Comparison of ENCODE assay signal across 13 mouse cellular contexts in the genomic region with DNA sequence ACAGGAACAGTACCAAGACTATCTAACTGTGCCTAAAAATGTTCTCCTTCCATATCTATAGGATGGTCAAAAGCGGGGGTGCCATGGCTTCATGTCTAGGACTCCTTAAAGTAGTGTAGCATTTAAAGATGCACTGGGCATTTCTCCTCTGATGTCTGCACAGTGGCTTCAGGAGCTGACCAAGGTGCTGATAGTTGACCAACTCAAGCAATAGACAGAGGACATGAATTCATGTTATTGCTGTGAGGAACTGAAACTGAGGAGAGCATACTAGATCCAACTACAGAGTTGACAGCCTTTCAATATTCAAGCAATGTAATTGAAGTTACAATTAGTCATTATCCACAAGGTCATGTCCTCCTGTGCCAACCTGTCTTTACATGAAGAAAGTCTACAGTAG.
DNase-seq lines count a peak whose midpoint lies in the region; ATAC-seq lines count a peak whose summit lies in the region.
"Had no signal": no experiment of that assay in that cellular context is flagged by ENCODE, and none has a peak within 500 bp of the region (broad histone marks: within the 10 kb centered on the region; RNA-seq: fewer than 3 reads in every experiment).

No protein-coding gene starts in this region.

- no peak overlapping the region for H3K4me3 ChIP-seq in neural tube, embryonic 11.5 days (ENCODE audit: low read depth, low read length)
- no peak overlapping the region for H3K4me3 ChIP-seq in neural tube, embryonic 15.5 days (replicated peaks)
- no peak overlapping the region for H3K4me3 ChIP-seq in embryonic facial prominence, embryonic 10.5 days
- H3K4me3 ChIP-seq: erythroblast, embryonic 14.5 days; hindbrain, embryonic 12.5 days; megakaryocyte, embryonic 14.5 days had no signal

- H3K36me3 ChIP-seq in neural tube, embryonic 11.5 days (ENCODE audit: control insufficient read depth, insufficient read depth, low read length): no peaks in the 10 kb centered on the region
- H3K36me3 ChIP-seq in neural tube, embryonic 15.5 days: no peaks in the 10 kb centered on the region
- no peaks in the 10 kb centered on the region for H3K36me3 ChIP-seq in embryonic facial prominence, embryonic 10.5 days (replicated peaks)
- H3K36me3 ChIP-seq: hindbrain, embryonic 12.5 days had no signal

- intact Hi-C loops in heart, postnatal 10 days (cut with DNase I): no loop called here
- intact Hi-C loops in heart, postnatal 36 days (cut with DNase I): no loop called here

- no peaks in the 10 kb centered on the region for H3K4me1 ChIP-seq in neural tube, embryonic 11.5 days (ENCODE audit: control insufficient read depth, insufficient read depth, low read length)
- no peaks in the 10 kb centered on the region for H3K4me1 ChIP-seq in neural tube, embryonic 15.5 days
- no peaks in the 10 kb centered on the region for H3K4me1 ChIP-seq in embryonic facial prominence, embryonic 10.5 days
- H3K4me1 ChIP-seq: hindbrain, embryonic 12.5 days; megakaryocyte, embryonic 14.5 days had no signal

- no peak for ATAC-seq in neural tube, embryonic 11.5 days (ENCODE audit: insufficient read depth, low FRiP score, low TSS enrichment)
- no peak for ATAC-seq in neural tube, embryonic 15.5 days (ENCODE audit: low FRiP score)

- no peak overlapping the region for H3K9ac ChIP-seq in neural tube, embryonic 11.5 days (ENCODE audit: low read length)
- no peak overlapping the region for H3K9ac ChIP-seq in neural tube, embryonic 15.5 days (replicated peaks)
- H3K9ac ChIP-seq: hindbrain, embryonic 12.5 days had no signal

- no peak overlapping the region for H3K4me2 ChIP-seq in neural tube, embryonic 11.5 days (ENCODE audit: low read depth)
- no peak overlapping the region for H3K4me2 ChIP-seq in neural tube, embryonic 15.5 days
- H3K4me2 ChIP-seq: hindbrain, embryonic 12.5 days had no signal

- no peaks in the 10 kb centered on the region for H3K27me3 ChIP-seq in neural tube, embryonic 11.5 days (ENCODE audit: control insufficient read depth, insufficient read depth, low read length)
- H3K27me3 ChIP-seq in neural tube, embryonic 15.5 days (replicated peaks): no peaks in the 10 kb centered on the region
- no peaks in the 10 kb centered on the region for H3K27me3 ChIP-seq in embryonic facial prominence, embryonic 10.5 days (replicated peaks; ENCODE audit: low read depth, poor library complexity, severe bottlenecking)
- H3K27me3 ChIP-seq: hindbrain, embryonic 12.5 days; megakaryocyte, embryonic 14.5 days had no signal

- 39% methylated on average over 1 of the region's 1 CpGs for WGBS in neural tube, embryonic 11.5 days
- 69% methylated on average over 1 of the region's 1 CpGs for WGBS in neural tube, embryonic 15.5 days
- 62% methylated on average over 1 of the region's 1 CpGs for WGBS in embryonic facial prominence, embryonic 10.5 days

- no peaks in the 10 kb centered on the region for H3K9me3 ChIP-seq in neural tube, embryonic 11.5 days (ENCODE audit: control insufficient read depth, low read length)
- no peaks in the 10 kb centered on the region for H3K9me3 ChIP-seq in neural tube, embryonic 15.5 days (replicated peaks)
- H3K9me3 ChIP-seq in embryonic facial prominence, embryonic 10.5 days: no peaks in the 10 kb centered on the region
- H3K9me3 ChIP-seq: hindbrain, embryonic 12.5 days; megakaryocyte, embryonic 14.5 days had no signal

- peak; percentile 7 to 25 for DNase-seq in heart, postnatal 10 days
- no peak for DNase-seq in heart, postnatal 36 days
- DNase-seq in neural tube, embryonic 11.5 days (ENCODE audit: low spot score): peak; percentile 40
- peak; percentile 45 for DNase-seq in embryonic facial prominence, embryonic 10.5 days (ENCODE audit: low spot score)
- DNase-seq in retina, postnatal 1 day: peak; percentile 21
- DNase-seq in c-Kit-positive CD71-positive TER-119-positive erythroid progenitor cells, embryonic 14.5 days (ENCODE audit: low spot score): no peak
- no peak for DNase-seq in T-cell, adult 2 months (ENCODE audit: low spot score)
- DNase-seq: cerebellum, adult 9-10 months; thymus, postnatal 25 days had no signal

- no peak overlapping the region for H3K27ac ChIP-seq in neural tube, embryonic 11.5 days (ENCODE audit: low read depth, low read length)
- no peak overlapping the region for H3K27ac ChIP-seq in neural tube, embryonic 15.5 days (replicated peaks)
- H3K27ac ChIP-seq in embryonic facial prominence, embryonic 10.5 days (replicated peaks): no peak overlapping the region
- H3K27ac ChIP-seq: hindbrain, embryonic 12.5 days had no signal

Comparison
In these comparisons a context has a peak if more than half of its experiments do, and no peak if none do; other contexts are left out.
1. DNase-seq: peak in heart, postnatal 10 days (2 of 2), neural tube, embryonic 11.5 days (single experiment), embryonic facial prominence, embryonic 10.5 days (single experiment) and retina, postnatal 1 day (single experiment); none in heart, postnatal 36 days (0 of 2), c-Kit-positive CD71-positive TER-119-positive erythroid progenitor cells, embryonic 14.5 days (single experiment) and T-cell, adult 2 months (single experiment).